Mouse (Mus musculus): ENCODE data around the gene Nolc1.

The Nolc1 gene

GRCm38 (mm10) chr19:46075616-46076607, at the start of gene Nolc1:
Nolc1 (plus strand) TSS chr19:46075863.
- in situ Hi-C loops (cut with MboI, MseI), result no loop called here

- in situ Hi-C loops (cut with MboI, MseI), result loop anchor here in 1 of 2 experiments (25.0 kb wide), 1 partner anchor 1764 kb away; no protein-coding TSS in a partner anchor
These were observed 49.1 kb upstream of the Nolc1 start for GRCm38 (mm10) chr19:46026567-46026966.

- in situ Hi-C loops (cut with MboI, MseI), result loop anchor here in 1 of 2 experiments (25.0 kb wide), 1 partner anchor 1767 kb away; no protein-coding TSS in a partner anchor
These were observed 46.8 kb upstream of the Nolc1 start for GRCm38 (mm10) chr19:46028747-46029320.

- in situ Hi-C loops (cut with MboI, MseI), result loop anchor here in 1 of 2 experiments (5.0 to 25.0 kb wide), 2 partner anchors 58 to 1767 kb away; no protein-coding TSS in a partner anchor
These were observed 46.0 kb upstream of the Nolc1 start for GRCm38 (mm10) chr19:46029652-46030051.

GRCm38 (mm10) chr19:46030196-46030983, 45.3 kb upstream of the Nolc1 start:
- in situ Hi-C loops (cut with MboI, MseI), result loop anchor here in 1 of 2 experiments (5.0 to 25.0 kb wide), 2 partner anchors 57 to 1768 kb away; no protein-coding TSS in a partner anchor

- in situ Hi-C loops (cut with MboI, MseI), result loop anchor here in 1 of 2 experiments (5.0 to 25.0 kb wide), 2 partner anchors 55 to 1770 kb away; no protein-coding TSS in a partner anchor
These were observed 43.8 kb upstream of the Nolc1 start for GRCm38 (mm10) chr19:46031689-46032432.

- in situ Hi-C loops (cut with MboI, MseI), result loop anchor here in 1 of 2 experiments (5.0 to 25.0 kb wide), 2 partner anchors 54 to 1771 kb away; no protein-coding TSS in a partner anchor
These were observed 42.7 kb upstream of the Nolc1 start for GRCm38 (mm10) chr19:46032731-46033510.

- in situ Hi-C loops (cut with MboI, MseI), result loop anchor here in 1 of 2 experiments (5.0 to 25.0 kb wide), 2 partner anchors 53 to 1772 kb away; no protein-coding TSS in a partner anchor
These were observed 41.8 kb upstream of the Nolc1 start for GRCm38 (mm10) chr19:46033911-46034310.

GRCm38 (mm10) chr19:46035971-46036370, 39.7 kb upstream of the Nolc1 start:
- in situ Hi-C loops (cut with MboI, MseI), result loop anchor here in 1 of 2 experiments (25.0 kb wide), 1 partner anchor 1774 kb away; no protein-coding TSS in a partner anchor

- in situ Hi-C loops (cut with MboI, MseI), result loop anchor here in 1 of 2 experiments (25.0 kb wide), 1 partner anchor 1774 kb away; no protein-coding TSS in a partner anchor
These were observed 39.0 kb upstream of the Nolc1 start for GRCm38 (mm10) chr19:46036477-46037242.

- in situ Hi-C loops (cut with MboI, MseI), result loop anchor here in 1 of 2 experiments (25.0 kb wide), 1 partner anchor 1775 kb away; no protein-coding TSS in a partner anchor
These were observed 38.3 kb upstream of the Nolc1 start for GRCm38 (mm10) chr19:46037243-46037924.

GRCm38 (mm10) chr19:46037925-46038850, 37.5 kb upstream of the Nolc1 start:
- in situ Hi-C loops (cut with MboI, MseI), result loop anchor here in 1 of 2 experiments (25.0 kb wide), 1 partner anchor 1776 kb away; no protein-coding TSS in a partner anchor

GRCm38 (mm10) chr19:46038851-46039260, 36.8 kb upstream of the Nolc1 start:
- in situ Hi-C loops (cut with MboI, MseI), result loop anchor here in 1 of 2 experiments (25.0 kb wide), 1 partner anchor 1777 kb away; no protein-coding TSS in a partner anchor

- in situ Hi-C loops (cut with MboI, MseI), result loop anchor here in 1 of 2 experiments (25.0 kb wide), 1 partner anchor 1777 kb away; no protein-coding TSS in a partner anchor
These were observed 36.2 kb upstream of the Nolc1 start for GRCm38 (mm10) chr19:46039478-46039877.

- in situ Hi-C loops (cut with MboI, MseI), result loop anchor here (5.0 to 25.0 kb wide), 3 partner anchors 43 to 1778 kb away; partner anchors contain the start of gene Armh3 (in 1 of the 2)
These were observed 35.3 kb upstream of the Nolc1 start for GRCm38 (mm10) chr19:46040149-46040902.

All from T-helper 17 cell (primary cell).